Mouse (Mus musculus): ENCODE measurements around the gene Serpina6.

DNA sequence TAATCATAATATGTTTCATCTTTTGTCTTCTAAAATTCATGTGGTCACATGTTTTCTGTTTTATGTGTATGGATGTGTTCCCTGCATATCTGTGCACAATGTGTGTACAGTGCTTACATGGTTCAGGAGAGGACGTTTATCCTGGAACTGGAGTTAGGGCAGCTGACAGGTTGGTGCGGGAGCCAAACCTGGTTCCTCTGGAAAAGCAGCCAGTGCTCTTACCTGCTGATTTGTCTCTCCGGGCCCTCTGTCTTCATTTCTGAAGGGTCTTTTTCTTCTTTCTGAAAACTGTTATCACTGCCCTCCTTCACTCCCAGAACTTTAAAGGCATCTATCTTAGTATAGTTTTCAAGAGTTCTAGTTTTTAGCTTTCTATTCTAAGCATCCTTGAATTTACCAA is 13.2 kb downstream of the Serpina6 start:
- TF ChIP-seq CTCF (IDR thresholded peaks at IDR 0.05; ENCODE audit: low read depth, low read length), result no peak
- no peak for TF ChIP-seq POLR2A (IDR thresholded peaks at IDR 0.05; ENCODE audit: extremely low read depth, insufficient read depth, low read length)

Measured in liver, adult 2 months (tissue).